Mouse (Mus musculus) leukemia stem cell, adult 10-12 weeks (primary cell): ENCODE results near the gene Celf5. TPM values are rescaled to one million over a fixed set of nuclear protein-coding genes. Genes with fewer than 3 reads are reported as not detected.

Experiments used
- polyA plus RNA-seq: library from polyadenylated mRNA; stranded (reverse); fragments of >175 nt; gene quantifications from 2 replicates; pipeline ENCODE4 v1.2.3, GENCODE M21; 2012; ENCODE audit warnings: low replicate concordance

Celf5 gene
- polyA plus RNA-seq: 0.23 and 0.60 TPM in 2 replicates

DNA sequence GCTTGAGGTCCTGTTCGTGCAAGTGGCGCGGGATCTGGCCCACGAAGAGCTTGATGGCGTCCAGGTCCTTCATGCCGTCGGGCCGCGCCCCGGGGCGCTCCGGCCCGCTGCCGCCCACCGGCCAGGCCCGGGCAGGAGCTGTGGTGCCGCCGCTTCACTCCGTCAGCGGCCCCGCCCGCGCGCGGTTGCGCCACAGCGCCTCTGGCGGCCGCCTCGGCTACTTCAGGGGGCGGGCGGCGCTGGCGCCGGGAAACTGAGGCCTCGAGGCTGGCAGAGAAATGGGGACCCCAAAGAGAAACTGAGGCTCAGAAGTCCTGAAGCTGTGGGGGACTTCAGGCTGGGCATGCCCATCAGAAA lies at the start of gene Celf5:
Gene Celf5, minus strand, starts transcription at position 177 of the 357 bp plus-strand sequence.

GRCm38 (mm10) chr10:81524051-81524605 lies 41.6 kb upstream of the Celf5 start, which contains the start of gene Gna15:
TSS of gene Gna15 (minus strand) at chr10:81524225.

DNA sequence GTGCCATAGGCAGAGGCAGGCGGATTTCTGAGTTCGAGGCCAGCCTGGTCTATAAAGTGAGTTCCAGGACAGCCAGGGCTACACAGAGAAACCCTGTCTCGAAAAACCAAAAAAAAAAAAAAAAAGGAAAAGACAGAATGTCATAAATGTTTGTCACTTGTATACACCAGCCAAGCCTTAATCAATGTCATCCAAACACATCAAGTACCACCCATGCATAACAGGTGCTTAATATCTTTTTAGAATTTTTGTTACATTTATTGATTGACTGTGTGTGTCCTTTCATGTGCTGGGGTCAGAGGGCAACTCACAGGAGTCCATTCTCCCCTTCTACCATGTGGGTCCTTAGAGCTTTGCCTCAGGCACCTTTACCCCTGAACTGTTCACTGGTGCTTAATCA lies 17.5 kb upstream of the Celf5 start, which contains the start of gene S1pr4:
Gene S1pr4, minus strand, starts transcription at position 101 of the 400 bp plus-strand sequence.

DNA sequence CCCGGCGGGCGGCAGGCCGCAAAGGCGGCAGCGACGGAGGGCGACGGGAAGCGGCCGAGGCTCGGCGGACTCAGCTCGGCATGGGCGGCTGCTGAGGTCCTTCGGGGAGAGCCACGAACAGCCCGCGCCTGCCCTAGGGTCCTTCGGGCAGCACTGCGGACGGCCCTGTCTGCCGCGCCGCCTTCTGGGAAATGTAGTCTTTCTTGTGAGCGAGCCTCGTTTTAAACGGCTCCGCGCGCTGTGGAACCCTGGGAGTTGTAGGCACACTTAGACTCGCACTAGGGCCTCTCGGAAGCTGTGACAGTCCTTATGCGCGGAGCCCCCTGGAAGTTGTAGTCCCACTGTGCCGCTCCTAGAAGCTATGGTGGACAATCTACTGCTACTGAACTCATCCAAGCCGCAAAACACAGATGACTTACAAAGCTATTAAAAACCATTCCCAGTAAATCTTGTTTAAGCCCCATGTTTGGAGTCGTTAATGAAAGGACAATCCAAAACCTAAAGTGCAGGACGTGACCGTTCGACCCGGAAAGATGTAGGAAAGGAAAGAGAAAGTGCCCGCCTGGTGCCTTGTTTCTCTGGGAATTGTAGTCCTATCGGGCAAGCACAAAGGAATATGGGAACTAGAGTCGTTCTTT lies 13.9 kb upstream of the Celf5 start, which contains the start of gene Ncln:
Gene Ncln, minus strand, starts transcription at position 129 of the 638 bp plus-strand sequence.

DNA sequence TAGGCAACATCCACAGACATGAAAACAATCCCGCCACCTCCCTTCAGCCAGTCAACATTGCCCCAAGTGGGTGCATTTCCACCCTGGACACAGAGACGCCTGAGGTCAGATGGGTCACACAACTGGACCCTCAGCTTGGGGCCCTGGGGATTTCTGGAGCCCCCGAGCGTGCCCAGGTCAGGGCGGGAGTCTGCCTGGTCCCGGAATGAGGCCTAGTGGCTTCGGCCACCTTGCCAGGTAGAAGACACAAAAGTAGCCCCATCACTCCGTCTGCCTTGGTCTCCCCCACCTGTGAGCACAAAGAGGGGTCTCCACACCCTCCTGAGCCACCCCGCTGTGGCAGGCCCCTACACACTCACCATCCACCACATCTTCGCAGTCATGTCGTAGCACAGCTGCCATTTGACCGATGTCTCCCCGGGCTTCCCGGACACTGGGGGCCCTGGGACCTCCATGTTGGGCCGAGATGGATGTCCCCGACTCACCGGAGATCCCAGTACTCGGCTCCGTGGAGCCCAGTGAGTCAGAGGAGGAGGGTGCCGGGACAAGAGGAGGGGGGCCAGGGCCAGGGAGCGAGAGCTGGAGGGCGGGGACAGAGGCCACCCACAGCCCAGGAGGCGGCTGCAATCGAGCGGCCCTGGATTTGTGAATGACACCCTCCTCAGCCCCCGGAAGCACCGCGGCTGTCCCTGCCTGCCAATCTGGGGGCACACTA lies 27.2 kb downstream of the Celf5 start, which contains the start of gene Nfic:
Gene Nfic, minus strand, starts transcription at position 455 of the 715 bp plus-strand sequence.

Other genes starting within 250 kb of the Celf5 start
- 1.6 and 1.7 TPM in 2 replicates for gene Zfr2, start 249.6 kb downstream of the Celf5 start, polyA plus RNA-seq
- 4.8 and 18.9 TPM in 2 replicates for gene Matk, start 229.8 kb downstream of the Celf5 start, polyA plus RNA-seq
- 351 and 433 TPM in 2 replicates for gene Mrpl54, start 215.8 kb downstream of the Celf5 start, polyA plus RNA-seq
- 147 and 155 TPM in 2 replicates for gene Apba3, start 215.7 kb downstream of the Celf5 start, polyA plus RNA-seq
- 2.4 and 5.3 TPM in 2 replicates for gene Tjp3, start 191.1 kb downstream of the Celf5 start, polyA plus RNA-seq
- 189 and 253 TPM in 2 replicates for gene Pip5k1c, start 189.7 kb downstream of the Celf5 start, polyA plus RNA-seq
- 67.6 and 96.5 TPM in 2 replicates for gene Cactin, start 161.6 kb downstream of the Celf5 start, polyA plus RNA-seq
- 3.7 and 8.0 TPM in 2 replicates for gene Tbxa2r, start 154.0 kb downstream of the Celf5 start, polyA plus RNA-seq
- 1.3 and 2.0 TPM in 2 replicates for gene Gipc3, start 139.4 kb downstream of the Celf5 start, polyA plus RNA-seq
- gene Hmg20b, start 132.2 kb downstream of the Celf5 start, polyA plus RNA-seq: 314 and 739 TPM in 2 replicates
- 68.4 and 74.4 TPM in 2 replicates for gene Mfsd12, start 125.2 kb downstream of the Celf5 start, polyA plus RNA-seq
- 10.6 and 16.6 TPM in 2 replicates for gene 4930404N11Rik, start 116.9 kb downstream of the Celf5 start, polyA plus RNA-seq
- gene Fzr1, start 104.2 kb downstream of the Celf5 start, polyA plus RNA-seq: 99.5 and 103 TPM in 2 replicates
- gene Dohh, start 98.3 kb downstream of the Celf5 start, polyA plus RNA-seq: 206 and 254 TPM in 2 replicates
- 0.33 and 0.42 TPM in 2 replicates for gene Gm48551, start 98.2 kb downstream of the Celf5 start, polyA plus RNA-seq
- gene Gm48552, start 93.7 kb downstream of the Celf5 start, polyA plus RNA-seq: 3.7 and 10.5 TPM in 2 replicates
- gene Smim24, start 89.7 kb downstream of the Celf5 start, polyA plus RNA-seq: 0.68 and 2.2 TPM in 2 replicates
- gene Nfic, start 27.1 kb downstream of the Celf5 start, polyA plus RNA-seq: 206 and 375 TPM in 2 replicates
- gene Ncln, start 13.7 kb upstream of the Celf5 start, polyA plus RNA-seq: 296 and 494 TPM in 2 replicates
- 34.9 and 78.0 TPM in 2 replicates for gene S1pr4, start 17.4 kb upstream of the Celf5 start, polyA plus RNA-seq
- gene Gna15, start 41.5 kb upstream of the Celf5 start, polyA plus RNA-seq: 30.2 and 35.0 TPM in 2 replicates
- gene Gna11, start 62.5 kb upstream of the Celf5 start, polyA plus RNA-seq: 21.9 and 22.6 TPM in 2 replicates
- 1,673 and 2,193 TPM in 2 replicates for gene Aes, start 76.8 kb upstream of the Celf5 start, polyA plus RNA-seq
- gene Tle2, start 91.9 kb upstream of the Celf5 start, polyA plus RNA-seq: 4.1 and 5.9 TPM in 2 replicates
- gene Tle6, start 118.4 kb upstream of the Celf5 start, polyA plus RNA-seq: 1.3 and 9.1 TPM in 2 replicates
- gene BC025920, start 123.6 kb upstream of the Celf5 start, polyA plus RNA-seq: 0.33 and 0.99 TPM in 2 replicates
- 83.0 and 132 TPM in 2 replicates for gene Sirt6, start 145.1 kb upstream of the Celf5 start, polyA plus RNA-seq
- gene Ankrd24, start 145.8 kb upstream of the Celf5 start, polyA plus RNA-seq: 8.5 and 13.2 TPM in 2 replicates
- gene Gm10778, start 166.3 kb upstream of the Celf5 start, polyA plus RNA-seq: 0.22 TPM in 1 of 2 replicates, not detected in the other
- gene Zfp433, start 222.1 kb upstream of the Celf5 start, polyA plus RNA-seq: 0.20 TPM in 1 of 2 replicates, not detected in the other